Comparison of ENCODE assay signal across 8 mouse cellular contexts in the genomic region with DNA sequence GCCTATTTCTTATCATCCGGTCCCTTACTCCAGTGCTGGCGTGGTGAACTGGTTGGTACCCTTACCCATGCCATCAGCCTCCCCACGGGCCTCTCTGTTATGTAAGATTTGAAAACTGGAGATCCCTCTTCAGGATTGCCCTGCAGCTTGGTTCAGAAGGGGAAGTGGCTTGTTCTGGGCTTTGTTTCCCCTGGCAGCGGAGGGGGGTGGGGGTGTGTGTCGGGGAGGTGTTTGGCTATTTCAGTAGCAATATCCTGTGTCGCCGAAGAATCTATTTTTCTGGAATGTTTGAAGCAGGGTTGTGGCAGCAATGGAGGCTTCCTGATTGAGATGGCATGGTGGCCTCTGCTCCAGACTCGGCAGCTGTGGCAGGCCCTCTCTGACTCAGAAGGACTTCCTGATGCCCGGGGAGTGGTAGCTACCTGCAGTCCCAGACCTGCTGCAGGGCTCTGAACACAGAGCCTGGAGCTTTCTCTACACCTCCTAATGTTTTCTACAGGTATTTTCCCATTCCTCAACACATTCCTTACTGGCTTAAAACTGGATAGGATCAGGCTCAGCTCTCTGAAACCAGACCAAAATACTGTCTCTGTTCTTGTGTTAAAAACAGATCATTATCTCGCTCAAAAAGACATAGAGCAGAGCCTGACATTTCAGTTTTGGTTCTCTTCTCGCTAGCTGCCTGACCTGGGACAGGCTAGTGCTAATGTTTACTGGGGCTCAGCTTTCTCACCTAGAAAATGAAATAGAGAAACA.
DNase-seq lines count a peak whose midpoint lies in the region; ATAC-seq and TF ChIP-seq lines count a peak whose summit lies in the region.

No protein-coding gene starts in this region.

- no peaks in the 10 kb centered on the region for H3K36me3 ChIP-seq in embryonic facial prominence, embryonic 13.5 days

- peak; percentile 42 for DNase-seq in gastrocnemius, adult 2 months
- DNase-seq in gastrocnemius, postnatal 4 days (ENCODE audit: low spot score in 2 of 2): no peak
- DNase-seq in lung, postnatal 25 days (ENCODE audit: low spot score): peak; percentile 72
- peak; percentile 82 to 84 for DNase-seq in spleen, postnatal 36 days (ENCODE audit: low spot score in 2 of 2)
- DNase-seq in retina, embryonic 14.5 days (ENCODE audit: low spot score): no peak
- DNase-seq in gastrocnemius, postnatal 14 days: no peak

- no peaks in the 10 kb centered on the region for H3K9me3 ChIP-seq in embryonic facial prominence, embryonic 13.5 days

- no peak for ATAC-seq in embryonic facial prominence, embryonic 13.5 days (ENCODE audit: insufficient number of reproducible peaks, insufficient read depth, low FRiP score, low TSS enrichment, low read depth)
- peak; percentile 55 for ATAC-seq in inflammation-experienced regulatory T-cells, adult 6 months

- no peaks in the 10 kb centered on the region for H3K27me3 ChIP-seq in embryonic facial prominence, embryonic 13.5 days

- H3K4me3 ChIP-seq in gastrocnemius, adult 2 months: peak overlapping the region; percentile 23
- no peak overlapping the region for H3K4me3 ChIP-seq in embryonic facial prominence, embryonic 13.5 days

- intact Hi-C loops in gastrocnemius, adult 2 months (cut with DNase I): no loop called here
- intact Hi-C loops in gastrocnemius, postnatal 14 days (cut with DNase I; ENCODE audit: low total_unique reads): no loop called here

- 60% methylated on average over 11 of the region's 11 CpGs for WGBS in embryonic facial prominence, embryonic 13.5 days

- no peak overlapping the region for H3K4me2 ChIP-seq in embryonic facial prominence, embryonic 13.5 days

- H3K4me1 ChIP-seq in embryonic facial prominence, embryonic 13.5 days: peaks cover 34% of the 10 kb centered on the region

- H3K27ac ChIP-seq in gastrocnemius, adult 2 months: peak overlapping the region; percentile 78
- H3K27ac ChIP-seq in embryonic facial prominence, embryonic 13.5 days: peak overlapping the region; percentile 52

- no peak for TF ChIP-seq CTCF in gastrocnemius, adult 2 months (IDR thresholded peaks at IDR 0.05)

- H3K9ac ChIP-seq in embryonic facial prominence, embryonic 13.5 days: no peak overlapping the region

Comparison
In these comparisons a context has a peak if more than half of its experiments do, and no peak if none do; other contexts are left out.
1. DNase-seq: peak in gastrocnemius, adult 2 months (single experiment), lung, postnatal 25 days (single experiment) and spleen, postnatal 36 days (2 of 2); none in gastrocnemius, postnatal 4 days (0 of 2), retina, embryonic 14.5 days (single experiment) and gastrocnemius, postnatal 14 days (single experiment).